Mouse (Mus musculus) kidney, embryonic 15.5 days (tissue): ENCODE data around the gene Atg9b. TPM values are rescaled to one million over a fixed set of nuclear protein-coding genes. Genes with fewer than 3 reads are reported as not detected.
A peak's percentile ranks its signal among the peaks of the same experiment; 100 is the strongest.
"Not testable (repeated sequence)": the region's sequence is repeated elsewhere in the genome, so short reads cannot be mapped to it uniquely, and the experiment has no call there.

Experiments used
- ATAC-seq: fragments of 200-750 bp; cut with Nextera tagmentation; replicated peaks from 2 replicates; pipeline ENCODE4 v1.8.0; 2017; ENCODE audit warnings: moderate TSS enrichment; ENCODE audit not compliant: low FRiP score
- H3K27ac ChIP-seq: fragments of 300-500 bp; sonication (generic); 2 replicates; pipeline ENCODE4 v1.5.1; 2015; ENCODE audit warnings: mild to moderate bottlenecking, inconsistent platforms
- H3K27me3 ChIP-seq: fragments of 300-500 bp; sonication (generic); 2 replicates; pipeline ENCODE4 v1.6.1; 2015; ENCODE audit warnings: inconsistent platforms
- H3K36me3 ChIP-seq: fragments of 300-500 bp; sonication (generic); 2 replicates; pipeline ENCODE4 v1.6.1; 2015; ENCODE audit warnings: inconsistent platforms
- H3K4me1 ChIP-seq: fragments of 300-500 bp; sonication (generic); 2 replicates; pipeline ENCODE4 v1.6.1; 2015; ENCODE audit warnings: inconsistent platforms
- H3K4me2 ChIP-seq: fragments of 300-500 bp; sonication (generic); 2 replicates; pipeline ENCODE4 v1.6.1; 2015; ENCODE audit warnings: moderate library complexity, mild to moderate bottlenecking, inconsistent platforms
- H3K4me3 ChIP-seq: fragments of 300-500 bp; sonication (generic); replicated peaks from 2 replicates; pipeline ENCODE4 v1.5.1; 2015; ENCODE audit warnings: mild to moderate bottlenecking, inconsistent platforms
- H3K9ac ChIP-seq: fragments of 300-500 bp; sonication (generic); 2 replicates; pipeline ENCODE4 v1.6.1; 2015; ENCODE audit warnings: mild to moderate bottlenecking, inconsistent platforms
- H3K9me3 ChIP-seq: fragments of 300-500 bp; sonication (generic); replicated peaks from 2 replicates; pipeline ENCODE4 v1.6.1; 2016; ENCODE audit warnings: inconsistent platforms
- WGBS: fragments of 180-500 bp; shearing (Covaris S2); methylation state at CpG from one replicate; pipeline ENCODE4 v1.1.7; 2015; ENCODE audit warnings: mixed read lengths; 5-methylcytosine and 5-hydroxymethylcytosine counted together
- polyA plus RNA-seq: library from polyadenylated mRNA; unstranded; fragments of >200 nt; fragmentation: Nextera tagmentation; extraction: Ambion mirVana; gene quantifications from 2 replicates; pipeline ENCODE4 v1.2.1, GENCODE M21; 2015

The Atg9b gene
- polyA plus RNA-seq, 1 experiment from 2014 or later: 0.82 TPM

GRCm38 (mm10) chr5:24401969-24402368 is 10.0 kb upstream of the Atg9b start:
- Histone ChIP-seq H3K4me2 (no peak overlapping the region), H3K27ac (no peak overlapping the region), H3K36me3 (peaks cover 72% of the 10 kb centered on the region), H3K4me1 (no peaks in the 10 kb centered on the region), H3K27me3 (no peaks in the 10 kb centered on the region), H3K9ac (no peak overlapping the region), H3K9me3 (no peaks in the 10 kb centered on the region), H3K4me3 (no peak overlapping the region)
- no peak for ATAC-seq
- 82% methylated on average over 9 of the region's 9 CpGs for WGBS

- no peak for ATAC-seq
- no peaks in the 10 kb centered on the region for H3K9me3 ChIP-seq
- no peak overlapping the region for H3K4me3 ChIP-seq
- WGBS: 88% methylated on average over 5 of the region's 5 CpGs
- H3K27ac ChIP-seq: no peak overlapping the region
- no peak overlapping the region for H3K9ac ChIP-seq
- peaks cover 62% of the 10 kb centered on the region for H3K36me3 ChIP-seq
- no peak overlapping the region for H3K4me2 ChIP-seq
- H3K4me1 ChIP-seq: no peaks in the 10 kb centered on the region
- no peaks in the 10 kb centered on the region for H3K27me3 ChIP-seq
These were observed 9.1 kb upstream of the Atg9b start for GRCm38 (mm10) chr5:24400911-24401605.

- Histone ChIP-seq H3K27ac (no peak overlapping the region), H3K9me3 (no peaks in the 10 kb centered on the region), H3K4me1 (0 out of 2 replicates have a peak, but pooled peaks cover under 1% of the 10 kb centered on the region), H3K4me2 (no peak overlapping the region), H3K4me3 (no peak overlapping the region), H3K27me3 (no peaks in the 10 kb centered on the region), H3K36me3 (peaks cover 57% of the 10 kb centered on the region), H3K9ac (no peak overlapping the region)
- ATAC-seq: no peak
- 89% methylated on average over 11 of the region's 11 CpGs for WGBS
These were observed 8.4 kb upstream of the Atg9b start for GRCm38 (mm10) chr5:24400362-24400761.

- no peaks in the 10 kb centered on the region for H3K9me3 ChIP-seq
- H3K27ac ChIP-seq: no peak overlapping the region
- ATAC-seq: no peak
- H3K9ac ChIP-seq: no peak overlapping the region
- H3K27me3 ChIP-seq: no peaks in the 10 kb centered on the region
- H3K36me3 ChIP-seq: peaks cover 51% of the 10 kb centered on the region
- H3K4me1 ChIP-seq: 0 out of 2 replicates have a peak, but pooled peaks cover 8% of the 10 kb centered on the region
- no peak overlapping the region for H3K4me3 ChIP-seq
- WGBS: 89% methylated on average over 10 of the region's 10 CpGs
- H3K4me2 ChIP-seq: no peak overlapping the region
These were observed 7.7 kb upstream of the Atg9b start for GRCm38 (mm10) chr5:24399686-24400085.

- ATAC-seq, H3K4me3 ChIP-seq, H3K4me2 ChIP-seq, H3K9me3 ChIP-seq, H3K9ac ChIP-seq, H3K27me3 ChIP-seq, H3K27ac ChIP-seq: not testable (repeated sequence)
- WGBS: 91% methylated on average over 6 of the region's 6 CpGs
- Histone ChIP-seq H3K4me1 (peaks cover 20% of the 10 kb centered on the region), H3K36me3 (peaks cover 17% of the 10 kb centered on the region)
These were observed 4.3 kb upstream of the Atg9b start for GRCm38 (mm10) chr5:24396254-24396653.

- H3K9me3 ChIP-seq: no peaks in the 10 kb centered on the region
- peak overlapping the region; percentile 45 for H3K9ac ChIP-seq
- H3K4me3 ChIP-seq: peak overlapping the region; percentile 67
- no peaks in the 10 kb centered on the region for H3K27me3 ChIP-seq
- peak overlapping the region; percentile 85 for H3K27ac ChIP-seq
- ATAC-seq: peak; percentile 97
- peaks cover 25% of the 10 kb centered on the region for H3K4me1 ChIP-seq
- WGBS: 1% methylated on average over 36 of the region's 36 CpGs
- peak overlapping the region; percentile 60 for H3K4me2 ChIP-seq
- H3K36me3 ChIP-seq: no peaks in the 10 kb centered on the region
These were observed 2.4 kb upstream of the Atg9b start for GRCm38 (mm10) chr5:24394165-24394894.

GRCm38 (mm10) chr5:24393392-24393997 is 1.6 kb upstream of the Atg9b start, which contains the start of gene Abcb8:
Gene Abcb8 (plus strand): TSS chr5:24393663.
- no peaks in the 10 kb centered on the region for H3K36me3 ChIP-seq
- peak within 1 kb of the TSS; percentile 60 for H3K4me2 ChIP-seq
- 22% methylated on average over 7 of the region's 7 CpGs for WGBS
- no peak for ATAC-seq
- peaks cover 4% of the 10 kb centered on the region for H3K27me3 ChIP-seq
- H3K27ac ChIP-seq: peak within 1 kb of the TSS; percentile 85
- no peaks in the 10 kb centered on the region for H3K9me3 ChIP-seq
- peak within 1 kb of the TSS; percentile 45 for H3K9ac ChIP-seq
- H3K4me3 ChIP-seq: peak within 1 kb of the TSS; percentile 67
- peaks cover 32% of the 10 kb centered on the region for H3K4me1 ChIP-seq

GRCm38 (mm10) chr5:24392724-24393123 is 781 bp upstream of the Atg9b start:
- Histone ChIP-seq H3K27me3 (peaks cover 12% of the 10 kb centered on the region), H3K27ac (no peak overlapping the region), H3K9me3 (no peaks in the 10 kb centered on the region), H3K36me3 (no peaks in the 10 kb centered on the region), H3K4me2 (no peak overlapping the region), H3K4me3 (no peak overlapping the region), H3K4me1 (peaks cover 40% of the 10 kb centered on the region), H3K9ac (no peak overlapping the region)
- ATAC-seq: no peak
- 70% methylated on average over 7 of the region's 7 CpGs for WGBS

GRCm38 (mm10) chr5:24389658-24390020 is 2.3 kb downstream of the Atg9b start:
- peaks cover 34% of the 10 kb centered on the region for H3K27me3 ChIP-seq
- peaks cover 49% of the 10 kb centered on the region for H3K4me1 ChIP-seq
- ATAC-seq: no peak
- H3K27ac ChIP-seq: no peak overlapping the region
- H3K9me3 ChIP-seq: no peaks in the 10 kb centered on the region
- H3K4me3 ChIP-seq: no peak overlapping the region
- H3K36me3 ChIP-seq: no peaks in the 10 kb centered on the region
- H3K9ac ChIP-seq: no peak overlapping the region
- WGBS: 74% methylated on average over 4 of the region's 4 CpGs
- no peak overlapping the region for H3K4me2 ChIP-seq

- Histone ChIP-seq H3K4me3 (no peak overlapping the region), H3K27ac (no peak overlapping the region), H3K9ac (no peak overlapping the region), H3K36me3 (no peaks in the 10 kb centered on the region), H3K4me1 (peaks cover 54% of the 10 kb centered on the region), H3K9me3 (no peaks in the 10 kb centered on the region), H3K4me2 (no peak overlapping the region), H3K27me3 (peaks cover 38% of the 10 kb centered on the region)
- ATAC-seq: no peak
- WGBS: 57% methylated on average over 7 of the region's 7 CpGs
These were observed 2.8 kb downstream of the Atg9b start for GRCm38 (mm10) chr5:24389011-24389657.

- Histone ChIP-seq H3K36me3 (no peaks in the 10 kb centered on the region), H3K9me3 (no peaks in the 10 kb centered on the region), H3K4me2 (peak overlapping the region; percentile 95), H3K27me3 (peaks cover 38% of the 10 kb centered on the region), H3K4me1 (peaks cover 54% of the 10 kb centered on the region), H3K27ac (0 out of 2 replicates have a peak overlapping the region, but pooled peaks have one; percentile 33), H3K4me3 (peak overlapping the region; percentile 46), H3K9ac (peak overlapping the region; percentile 37)
- WGBS: 24% methylated on average over 25 of the region's 26 CpGs
- ATAC-seq: no peak
These were observed 3.6 kb downstream of the Atg9b start for GRCm38 (mm10) chr5:24388246-24388915.
